Mouse (Mus musculus): ENCODE data around the gene Smim17. TPM values are rescaled to one million over a fixed set of nuclear protein-coding genes. Genes with fewer than 3 reads are reported as not detected.
"Not testable (repeated sequence)": the region's sequence is repeated elsewhere in the genome, so short reads cannot be mapped to it uniquely, and the experiment has no call there.

Gene Smim17
- polyA plus RNA-seq, 1 experiment from 2014 or later = not detected

- Histone ChIP-seq H3K36me3 (ENCODE audit: control insufficient read depth, insufficient read depth, low read length) (no peaks in the 10 kb centered on the region), H3K4me3 (ENCODE audit: low read depth, low read length) (no peak within 1 kb of the TSS), H3K9me3 (ENCODE audit: control insufficient read depth, low read depth, low read length) (no peaks in the 10 kb centered on the region), H3K9ac (replicated peaks; ENCODE audit: low read depth, low read length) (no peak within 1 kb of the TSS), H3K4me2 (replicated peaks; ENCODE audit: low read depth, low read length) (no peak within 1 kb of the TSS), H3K4me1 (ENCODE audit: control insufficient read depth, insufficient read depth, low read length) (no peaks in the 10 kb centered on the region), H3K27me3 (ENCODE audit: control insufficient read depth, insufficient read depth, low read length) (no peaks in the 10 kb centered on the region), H3K27ac (ENCODE audit: low read length) (no peak within 1 kb of the TSS)
- no peak for ATAC-seq (ENCODE audit: insufficient number of reproducible peaks, insufficient read depth, low FRiP score, low read depth)
- WGBS = 77% methylated on average over 3 of the region's 3 CpGs
These were observed 39.9 kb downstream of the Smim17 start, which contains the start of gene Olfr1344 for GRCm38 (mm10) chr7:6438388-6438787. Gene Olfr1344 (plus strand): TSS chr7:6438688.

- H3K4me1 ChIP-seq (ENCODE audit: control insufficient read depth, insufficient read depth, low read length) = no peaks in the 10 kb centered on the region
- no peaks in the 10 kb centered on the region for H3K27me3 ChIP-seq (ENCODE audit: control insufficient read depth, insufficient read depth, low read length)
- no peak overlapping the region for H3K27ac ChIP-seq (ENCODE audit: low read length)
- H3K9ac ChIP-seq (replicated peaks; ENCODE audit: low read depth, low read length) = no peak overlapping the region
- WGBS = 63% methylated on average over 2 of the region's 2 CpGs
- no peak overlapping the region for H3K4me2 ChIP-seq (replicated peaks; ENCODE audit: low read depth, low read length)
- no peaks in the 10 kb centered on the region for H3K36me3 ChIP-seq (ENCODE audit: control insufficient read depth, insufficient read depth, low read length)
- no peaks in the 10 kb centered on the region for H3K9me3 ChIP-seq (ENCODE audit: control insufficient read depth, low read depth, low read length)
- no peak for ATAC-seq (ENCODE audit: insufficient number of reproducible peaks, insufficient read depth, low FRiP score, low read depth)
- H3K4me3 ChIP-seq (ENCODE audit: low read depth, low read length) = no peak overlapping the region
These were observed 42.7 kb downstream of the Smim17 start for GRCm38 (mm10) chr7:6441173-6441572.

- WGBS = 77% methylated on average over 5 of the region's 5 CpGs
- no peaks in the 10 kb centered on the region for H3K27me3 ChIP-seq (ENCODE audit: control insufficient read depth, insufficient read depth, low read length)
- H3K4me3 ChIP-seq (ENCODE audit: low read depth, low read length) = no peak overlapping the region
- ATAC-seq (ENCODE audit: insufficient number of reproducible peaks, insufficient read depth, low FRiP score, low read depth) = no peak
- H3K27ac ChIP-seq (ENCODE audit: low read length) = no peak overlapping the region
- no peak overlapping the region for H3K4me2 ChIP-seq (replicated peaks; ENCODE audit: low read depth, low read length)
- no peak overlapping the region for H3K9ac ChIP-seq (replicated peaks; ENCODE audit: low read depth, low read length)
- H3K4me1 ChIP-seq (ENCODE audit: control insufficient read depth, insufficient read depth, low read length) = no peaks in the 10 kb centered on the region
- H3K9me3 ChIP-seq (ENCODE audit: control insufficient read depth, low read depth, low read length) = no peaks in the 10 kb centered on the region
- no peaks in the 10 kb centered on the region for H3K36me3 ChIP-seq (ENCODE audit: control insufficient read depth, insufficient read depth, low read length)
These were observed 49.3 kb downstream of the Smim17 start for GRCm38 (mm10) chr7:6447771-6448170.

- no peak for ATAC-seq (ENCODE audit: insufficient number of reproducible peaks, insufficient read depth, low FRiP score, low read depth)
- Histone ChIP-seq H3K36me3 (ENCODE audit: control insufficient read depth, insufficient read depth, low read length) (no peaks in the 10 kb centered on the region), H3K27me3 (ENCODE audit: control insufficient read depth, insufficient read depth, low read length) (no peaks in the 10 kb centered on the region), H3K9me3 (ENCODE audit: control insufficient read depth, low read depth, low read length) (no peaks in the 10 kb centered on the region), H3K4me2 (replicated peaks; ENCODE audit: low read depth, low read length) (no peak within 1 kb of the TSS), H3K4me1 (ENCODE audit: control insufficient read depth, insufficient read depth, low read length) (no peaks in the 10 kb centered on the region), H3K9ac (replicated peaks; ENCODE audit: low read depth, low read length) (no peak within 1 kb of the TSS), H3K4me3 (ENCODE audit: low read depth, low read length) (no peak within 1 kb of the TSS), H3K27ac (ENCODE audit: low read length) (no peak within 1 kb of the TSS)
These were observed 57.4 kb downstream of the Smim17 start, which contains the start of gene Olfr1336 for GRCm38 (mm10) chr7:6455868-6456267. Gene Olfr1336 (plus strand): TSS chr7:6456168.

GRCm38 (mm10) chr7:6456399-6456798 lies 57.9 kb downstream of the Smim17 start:
- H3K4me1 ChIP-seq (ENCODE audit: control insufficient read depth, insufficient read depth, low read length) = no peaks in the 10 kb centered on the region
- WGBS = 48% methylated on average over 3 of the region's 3 CpGs
- no peaks in the 10 kb centered on the region for H3K9me3 ChIP-seq (ENCODE audit: control insufficient read depth, low read depth, low read length)
- ATAC-seq (ENCODE audit: insufficient number of reproducible peaks, insufficient read depth, low FRiP score, low read depth) = no peak
- no peak overlapping the region for H3K27ac ChIP-seq (ENCODE audit: low read length)
- no peak overlapping the region for H3K4me3 ChIP-seq (ENCODE audit: low read depth, low read length)
- no peak overlapping the region for H3K9ac ChIP-seq (replicated peaks; ENCODE audit: low read depth, low read length)
- H3K36me3 ChIP-seq (ENCODE audit: control insufficient read depth, insufficient read depth, low read length) = no peaks in the 10 kb centered on the region
- H3K4me2 ChIP-seq (replicated peaks; ENCODE audit: low read depth, low read length) = no peak overlapping the region
- no peaks in the 10 kb centered on the region for H3K27me3 ChIP-seq (ENCODE audit: control insufficient read depth, insufficient read depth, low read length)

GRCm38 (mm10) chr7:6466951-6467350 lies 68.4 kb downstream of the Smim17 start, which contains the start of gene Olfr1346:
Gene Olfr1346 (plus strand): TSS chr7:6467101.
- H3K4me1 ChIP-seq (ENCODE audit: control insufficient read depth, insufficient read depth, low read length) = no peaks in the 10 kb centered on the region
- H3K9me3 ChIP-seq (ENCODE audit: control insufficient read depth, low read depth, low read length) = no peaks in the 10 kb centered on the region
- no peak within 1 kb of the TSS for H3K9ac ChIP-seq (replicated peaks; ENCODE audit: low read depth, low read length)
- no peak within 1 kb of the TSS for H3K4me3 ChIP-seq (ENCODE audit: low read depth, low read length)
- no peak within 1 kb of the TSS for H3K27ac ChIP-seq (ENCODE audit: low read length)
- ATAC-seq (ENCODE audit: insufficient number of reproducible peaks, insufficient read depth, low FRiP score, low read depth) = no peak
- H3K4me2 ChIP-seq (replicated peaks; ENCODE audit: low read depth, low read length) = no peak within 1 kb of the TSS
- no peaks in the 10 kb centered on the region for H3K36me3 ChIP-seq (ENCODE audit: control insufficient read depth, insufficient read depth, low read length)
- H3K27me3 ChIP-seq (ENCODE audit: control insufficient read depth, insufficient read depth, low read length) = no peaks in the 10 kb centered on the region

GRCm38 (mm10) chr7:6477633-6478032 lies 79.1 kb downstream of the Smim17 start:
- 65% methylated on average over 2 of the region's 2 CpGs for WGBS
- not testable (repeated sequence) for ATAC-seq (ENCODE audit: insufficient number of reproducible peaks, insufficient read depth, low FRiP score, low read depth)

More at GRCm38 (mm10) chr7:6477633-6478032, 79.1 kb downstream of the Smim17 start:
- not testable (repeated sequence) for H3K4me3 ChIP-seq (ENCODE audit: low read depth, low read length); H3K4me1 ChIP-seq (ENCODE audit: control insufficient read depth, insufficient read depth, low read length); H3K9ac ChIP-seq (replicated peaks; ENCODE audit: low read depth, low read length); H3K9me3 ChIP-seq (ENCODE audit: control insufficient read depth, low read depth, low read length); H3K27me3 ChIP-seq (ENCODE audit: control insufficient read depth, insufficient read depth, low read length); H3K36me3 ChIP-seq (ENCODE audit: control insufficient read depth, insufficient read depth, low read length); H3K4me2 ChIP-seq (replicated peaks; ENCODE audit: low read depth, low read length); H3K27ac ChIP-seq (ENCODE audit: low read length)

Other genes starting within 250 kb of the Smim17 start
- gene Zfp787, start 242.7 kb upstream of the Smim17 start, polyA plus RNA-seq (2014; fragmentation: Nextera tagmentation; extraction: Ambion mirVana) = 14.6 and 18.1 TPM in 2 replicates
- gene Zfp444, start 226.5 kb upstream of the Smim17 start, polyA plus RNA-seq (2014; fragmentation: Nextera tagmentation; extraction: Ambion mirVana) = 43.5 and 52.4 TPM in 2 replicates
- not detected in 2 replicates for gene Galp, start 201.6 kb upstream of the Smim17 start, polyA plus RNA-seq (2014; fragmentation: Nextera tagmentation; extraction: Ambion mirVana)
- gene Zscan5b, start 176.4 kb upstream of the Smim17 start, polyA plus RNA-seq (2014; fragmentation: Nextera tagmentation; extraction: Ambion mirVana) = not detected in 2 replicates
- gene Epp13, start 146.0 kb upstream of the Smim17 start, polyA plus RNA-seq (2014; fragmentation: Nextera tagmentation; extraction: Ambion mirVana) = not detected in 2 replicates
- gene Zfp667, start 112.1 kb upstream of the Smim17 start, polyA plus RNA-seq (2014; fragmentation: Nextera tagmentation; extraction: Ambion mirVana) = 8.7 and 9.0 TPM in 2 replicates
- gene Zfp583, start 67.4 kb upstream of the Smim17 start, polyA plus RNA-seq (2014; fragmentation: Nextera tagmentation; extraction: Ambion mirVana) = 5.2 and 5.8 TPM in 2 replicates
- gene Gm3854, start 55.0 kb upstream of the Smim17 start, polyA plus RNA-seq (2014; fragmentation: Nextera tagmentation; extraction: Ambion mirVana) = 2.1 and 2.3 TPM in 2 replicates
- 3.3 and 4.5 TPM in 2 replicates for gene Zfp78, start 35.4 kb upstream of the Smim17 start, polyA plus RNA-seq (2014; fragmentation: Nextera tagmentation; extraction: Ambion mirVana)
- 8.9 and 11.6 TPM in 2 replicates for gene Zfp28, start 15.4 kb upstream of the Smim17 start, polyA plus RNA-seq (2014; fragmentation: Nextera tagmentation; extraction: Ambion mirVana)
- gene Gm20715, start 11.6 kb downstream of the Smim17 start, polyA plus RNA-seq (2014; fragmentation: Nextera tagmentation; extraction: Ambion mirVana) = not detected in 2 replicates
- gene Olfr1344, start 40.0 kb downstream of the Smim17 start, polyA plus RNA-seq (2014; fragmentation: Nextera tagmentation; extraction: Ambion mirVana) = 0.13 TPM in 1 of 2 replicates, not detected in the other
- not detected in 2 replicates for gene Olfr1336, start 57.5 kb downstream of the Smim17 start, polyA plus RNA-seq (2014; fragmentation: Nextera tagmentation; extraction: Ambion mirVana)
- not detected in 2 replicates for gene Olfr1346, start 68.4 kb downstream of the Smim17 start, polyA plus RNA-seq (2014; fragmentation: Nextera tagmentation; extraction: Ambion mirVana)
- gene Olfr5, start 88.2 kb downstream of the Smim17 start, polyA plus RNA-seq (2014; fragmentation: Nextera tagmentation; extraction: Ambion mirVana) = not detected in 2 replicates
- gene Olfr1347, start 101.0 kb downstream of the Smim17 start, polyA plus RNA-seq (2014; fragmentation: Nextera tagmentation; extraction: Ambion mirVana) = not detected in 2 replicates
- gene Olfr1348, start 110.0 kb downstream of the Smim17 start, polyA plus RNA-seq (2014; fragmentation: Nextera tagmentation; extraction: Ambion mirVana) = not detected in 2 replicates
- gene Olfr1349, start 124.2 kb downstream of the Smim17 start, polyA plus RNA-seq (2014; fragmentation: Nextera tagmentation; extraction: Ambion mirVana) = not detected in 2 replicates
- not detected in 2 replicates for gene Olfr1350, start 166.1 kb downstream of the Smim17 start, polyA plus RNA-seq (2014; fragmentation: Nextera tagmentation; extraction: Ambion mirVana)